Mouse (Mus musculus) kidney, adult 2 months (tissue): ENCODE data around the gene Pfn3. TPM values are rescaled to one million over a fixed set of nuclear protein-coding genes. Genes with fewer than 3 reads are reported as not detected.
"Not testable (repeated sequence)": the region's sequence is repeated elsewhere in the genome, so short reads cannot be mapped to it uniquely, and the experiment has no call there.

Experiments used
- DNase-seq: peaks from one replicate; pipeline ENCODE4 v3.0.0; 2021
- H3K27ac ChIP-seq: fragments of 200-500 bp; 2 replicates; pipeline ENCODE4 v1.5.1; 2012; ENCODE audit warnings: low read depth, low read length, control low read depth, inconsistent platforms; ENCODE audit not compliant: insufficient read depth
- H3K27me3 ChIP-seq: fragments of 200-500 bp; replicated peaks from 2 replicates; pipeline ENCODE4 v1.6.1; 2012; ENCODE audit warnings: mild to moderate bottlenecking, moderate library complexity, low read length, inconsistent platforms; ENCODE audit not compliant: control insufficient read depth, insufficient read depth
- H3K36me3 ChIP-seq: fragments of 200-500 bp; 2 replicates; pipeline ENCODE4 v1.6.1; 2012; ENCODE audit warnings: mild to moderate bottlenecking, moderate library complexity, low read length, inconsistent platforms; ENCODE audit not compliant: control insufficient read depth, insufficient read depth
- H3K4me1 ChIP-seq: fragments of 200-500 bp; 2 replicates; pipeline ENCODE4 v1.6.1; 2011; ENCODE audit warnings: low read length; ENCODE audit not compliant: control insufficient read depth, insufficient read depth
- H3K4me3 ChIP-seq: fragments of 200-500 bp; 2 replicates; pipeline ENCODE4 v1.5.1; 2011; ENCODE audit warnings: mild to moderate bottlenecking, low read depth, low read length, control low read depth; ENCODE audit not compliant: insufficient read depth
- CTCF ChIP-seq: fragments of 200-500 bp; conservative IDR thresholded peaks from 2 replicates; pipeline ENCODE4 v1.5.1; 2011; ENCODE audit warnings: low read depth, mild to moderate bottlenecking, control low read depth, low read length, moderate library complexity, mixed read lengths; ENCODE audit not compliant: insufficient read depth, insufficient read length
- POLR2A ChIP-seq: fragments of 200-500 bp; IDR thresholded peaks from one replicate; pipeline ENCODE4 v1.6.1; 2011; ENCODE audit warnings: low read depth, low read length, control low read depth
- WGBS: fragments of 180-500 bp; shearing (Covaris S2); methylation state at CpG from one replicate; pipeline ENCODE4 v1.1.7; 2018; 5-methylcytosine and 5-hydroxymethylcytosine counted together
- polyA plus RNA-seq: library from polyadenylated mRNA; depleted of rRNA; stranded (reverse); fragments of >200 nt; gene quantifications from 2 replicates; pipeline ENCODE4 v1.2.3, GENCODE M21; 2012

Gene Pfn3
- polyA plus RNA-seq, 1 experiment, result not detected

DNA sequence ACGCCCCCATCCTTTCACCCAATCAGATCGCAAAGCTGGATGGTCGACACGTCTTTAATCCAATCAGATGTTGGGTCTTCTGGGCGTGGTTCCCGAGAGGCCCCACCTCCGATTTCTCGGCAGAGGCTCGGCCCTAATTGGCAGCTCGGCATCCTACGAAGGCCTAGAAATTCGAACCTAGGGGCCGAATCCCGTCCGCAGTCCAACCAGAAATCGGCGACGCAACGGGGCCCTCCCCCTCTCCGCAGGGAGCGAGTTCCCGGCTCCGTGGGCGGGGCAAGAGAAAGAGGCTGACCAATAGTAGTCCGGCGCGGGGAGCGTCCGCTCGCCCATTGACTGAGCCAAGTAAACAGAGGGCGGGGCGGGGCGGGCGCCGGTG, 29.9 kb upstream of the Pfn3 start, which contains the start of gene Grk6:
Grk6 (plus strand) TSS at position 136 of the 379 bp plus-strand sequence.
- Histone ChIP-seq H3K36me3 (no peaks in the 10 kb centered on the region), H3K4me3 (peak within 1 kb of the TSS; percentile 90), H3K4me1 (peaks cover 5% of the 10 kb centered on the region; the same call in 1 of the 2 replicates), H3K27ac (peak within 1 kb of the TSS; percentile 90), H3K27me3 (no peaks in the 10 kb centered on the region)
- TF ChIP-seq POLR2A, result no peak
- TF ChIP-seq CTCF, result no peak
- WGBS, result under 1% methylated on average over 35 of the region's 35 CpGs
- DNase-seq, result peak; percentile 100

DNA sequence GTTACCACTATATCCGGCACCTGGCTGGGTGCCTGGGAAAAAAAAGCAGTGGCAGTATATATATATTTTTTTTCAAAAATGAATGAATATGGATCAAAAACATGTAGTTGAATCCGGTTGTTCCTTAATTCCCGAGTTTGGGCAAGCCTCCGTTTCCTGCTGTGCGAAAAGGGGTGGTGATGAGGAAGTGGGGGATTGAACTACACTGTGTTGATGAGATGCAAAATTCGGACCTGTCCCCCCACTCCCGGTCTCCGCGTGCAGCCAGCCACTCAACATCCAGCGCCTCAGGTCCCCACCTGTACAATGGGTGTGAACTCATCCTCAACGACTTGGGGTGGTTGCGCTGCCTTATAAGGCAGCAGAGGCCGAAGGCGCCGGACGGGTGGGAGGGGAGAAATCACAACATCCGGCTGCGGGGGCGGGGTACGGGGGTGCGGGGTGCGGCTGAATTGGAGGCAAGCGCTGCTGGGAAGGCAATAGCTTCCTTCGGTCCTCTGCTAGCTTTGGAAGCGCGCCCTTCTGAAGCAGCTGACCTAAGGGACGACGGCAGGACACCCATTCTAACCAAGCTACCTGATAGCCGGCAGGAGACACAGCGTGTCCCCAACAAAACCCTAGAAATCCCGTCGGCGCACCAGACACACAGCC, 29.4 kb upstream of the Pfn3 start:
- no peaks in the 10 kb centered on the region for H3K36me3 ChIP-seq
- H3K27me3 ChIP-seq, result no peaks in the 10 kb centered on the region
- H3K4me1 ChIP-seq, result peaks cover 5% of the 10 kb centered on the region; the same call in 1 of the 2 replicates
- H3K4me3 ChIP-seq, result peak overlapping the region; percentile 68
- no peak for DNase-seq
- TF ChIP-seq CTCF (no peak), POLR2A (peak; percentile 9)
- H3K27ac ChIP-seq, result peak overlapping the region; percentile 90
- WGBS, result 1% methylated on average over 33 of the region's 33 CpGs

DNA sequence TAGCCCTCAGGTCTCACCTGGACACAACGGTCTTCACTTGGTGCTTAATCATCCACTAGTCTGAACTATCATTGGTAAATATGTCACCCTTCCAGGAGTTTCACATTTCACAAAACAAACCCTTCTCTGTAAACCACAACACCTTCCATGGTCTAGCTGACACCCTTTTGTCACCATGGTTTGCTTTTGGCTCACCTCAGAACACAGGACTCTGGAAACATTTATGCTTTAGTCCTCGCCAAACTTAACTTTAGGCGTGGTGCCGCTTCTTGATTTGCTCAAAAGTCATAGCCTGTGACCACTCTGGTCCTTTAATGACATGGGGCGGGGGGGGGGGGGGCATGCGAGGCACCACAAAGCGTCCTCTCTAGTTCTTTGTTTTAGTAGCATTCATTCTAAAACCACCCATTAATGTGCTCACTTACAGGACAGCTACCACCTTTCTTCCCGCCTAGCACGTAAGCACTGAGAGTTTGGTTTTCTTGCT, 28.8 kb upstream of the Pfn3 start:
- no peaks in the 10 kb centered on the region for H3K36me3 ChIP-seq
- TF ChIP-seq CTCF (no peak), POLR2A (no peak)
- H3K27me3 ChIP-seq, result no peaks in the 10 kb centered on the region
- H3K27ac ChIP-seq, result peak overlapping the region; percentile 90; the same call in 1 of the 2 replicates
- WGBS, result 22% methylated on average over 9 of the region's 9 CpGs
- peaks cover 5% of the 10 kb centered on the region; the same call in 1 of the 2 replicates for H3K4me1 ChIP-seq
- H3K4me3 ChIP-seq, result peak overlapping the region; percentile 68
- no peak for DNase-seq

DNA sequence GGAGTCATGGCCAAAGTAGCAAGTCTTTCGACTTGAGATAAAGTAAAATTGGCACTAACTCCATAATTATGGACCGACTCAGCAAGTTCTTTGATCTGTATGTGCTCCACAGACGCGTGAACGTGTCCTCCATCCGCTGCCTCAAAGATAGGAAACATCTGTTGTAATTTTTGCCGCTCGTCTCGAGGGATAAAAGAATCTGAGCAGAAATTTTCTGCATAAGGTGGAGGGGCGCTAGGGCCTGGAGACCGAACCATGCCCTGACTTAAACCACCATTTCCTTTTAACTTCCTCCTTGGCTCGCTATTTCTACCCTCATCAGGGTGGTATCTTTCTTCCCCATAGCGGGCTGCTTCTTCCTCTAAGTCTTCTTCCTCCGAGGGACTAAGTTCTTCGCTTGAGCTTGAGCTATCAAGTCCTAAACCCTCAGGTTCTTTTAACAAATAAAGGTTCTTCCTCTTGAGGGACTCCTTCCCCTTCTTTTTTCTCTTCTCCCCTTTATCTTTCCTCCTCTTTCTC, 22.1 kb upstream of the Pfn3 start:
- not testable (repeated sequence) for H3K27me3 ChIP-seq, DNase-seq, H3K4me1 ChIP-seq, H3K4me3 ChIP-seq, H3K36me3 ChIP-seq, H3K27ac ChIP-seq
- WGBS, result 82% methylated on average over 15 of the region's 15 CpGs

DNA sequence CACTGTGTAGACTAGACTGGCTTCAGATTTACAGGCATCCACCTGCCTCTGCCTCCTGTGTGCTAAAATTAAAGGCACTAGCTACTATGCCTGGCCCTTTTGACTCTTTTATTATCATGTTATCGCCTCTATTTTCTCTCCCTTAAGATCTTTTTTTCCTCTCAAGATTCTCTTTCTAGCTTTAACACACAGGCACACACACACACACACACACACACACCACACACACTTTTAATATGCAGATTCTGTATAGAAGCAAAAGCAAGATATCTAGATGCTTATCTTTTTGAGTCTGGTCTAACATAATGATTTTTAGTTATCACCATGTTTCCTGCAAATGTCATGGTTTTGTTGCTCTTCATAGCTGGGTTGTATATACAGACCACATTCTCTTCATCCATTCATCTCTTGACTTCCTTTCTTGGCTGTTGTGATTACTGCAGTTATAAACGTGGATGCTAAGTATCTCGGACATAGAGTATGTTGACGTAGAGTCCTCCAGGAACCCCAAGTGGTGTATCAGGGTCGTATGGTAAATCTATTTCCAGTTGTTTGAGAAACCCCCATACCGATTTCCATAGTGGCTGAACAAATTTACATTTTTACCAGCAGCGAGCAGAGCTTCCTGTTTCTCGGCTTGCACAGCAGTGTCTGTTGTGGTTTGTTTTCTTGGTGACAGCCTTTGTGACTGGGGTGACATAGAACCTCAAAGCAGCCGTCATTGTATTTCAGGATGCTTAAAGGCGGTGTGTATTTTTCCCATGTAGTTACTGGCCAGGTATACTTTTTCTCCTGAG, 17.1 kb upstream of the Pfn3 start:
- H3K36me3 ChIP-seq, result no peaks in the 10 kb centered on the region
- no peak for TF ChIP-seq POLR2A
- TF ChIP-seq CTCF, result no peak
- H3K27ac ChIP-seq, result no peak overlapping the region
- DNase-seq, result no peak
- H3K4me1 ChIP-seq, result no peaks in the 10 kb centered on the region
- 72% methylated on average over 10 of the region's 10 CpGs for WGBS
- H3K27me3 ChIP-seq, result no peaks in the 10 kb centered on the region
- H3K4me3 ChIP-seq, result no peak overlapping the region

DNA sequence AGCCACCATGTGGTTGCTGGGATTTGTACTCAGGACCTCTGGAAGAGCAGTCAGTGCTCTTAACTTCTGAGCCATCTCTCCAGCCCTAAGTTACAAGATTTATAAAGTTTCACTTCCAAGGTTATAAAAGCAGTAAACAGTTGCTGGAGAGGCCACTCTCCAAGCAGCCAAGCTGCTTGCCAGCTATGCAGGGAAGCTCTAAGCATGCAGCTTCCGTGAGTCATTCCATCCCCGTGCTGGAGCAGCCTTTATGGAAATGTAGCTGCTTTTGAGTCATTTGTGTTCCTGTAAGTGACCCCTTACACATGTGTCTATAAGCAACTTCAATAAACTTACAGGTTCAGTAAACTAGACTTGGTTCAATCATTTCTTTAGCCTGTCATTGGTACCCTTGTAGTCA, 15.5 kb upstream of the Pfn3 start:
- H3K27ac ChIP-seq, result no peak overlapping the region
- no peak for TF ChIP-seq CTCF
- no peak for TF ChIP-seq POLR2A
- WGBS, result 77% methylated on average over 2 of the region's 2 CpGs
- no peak overlapping the region for H3K4me3 ChIP-seq
- no peaks in the 10 kb centered on the region for H3K27me3 ChIP-seq
- DNase-seq, result no peak
- no peaks in the 10 kb centered on the region for H3K36me3 ChIP-seq
- H3K4me1 ChIP-seq, result no peaks in the 10 kb centered on the region

DNA sequence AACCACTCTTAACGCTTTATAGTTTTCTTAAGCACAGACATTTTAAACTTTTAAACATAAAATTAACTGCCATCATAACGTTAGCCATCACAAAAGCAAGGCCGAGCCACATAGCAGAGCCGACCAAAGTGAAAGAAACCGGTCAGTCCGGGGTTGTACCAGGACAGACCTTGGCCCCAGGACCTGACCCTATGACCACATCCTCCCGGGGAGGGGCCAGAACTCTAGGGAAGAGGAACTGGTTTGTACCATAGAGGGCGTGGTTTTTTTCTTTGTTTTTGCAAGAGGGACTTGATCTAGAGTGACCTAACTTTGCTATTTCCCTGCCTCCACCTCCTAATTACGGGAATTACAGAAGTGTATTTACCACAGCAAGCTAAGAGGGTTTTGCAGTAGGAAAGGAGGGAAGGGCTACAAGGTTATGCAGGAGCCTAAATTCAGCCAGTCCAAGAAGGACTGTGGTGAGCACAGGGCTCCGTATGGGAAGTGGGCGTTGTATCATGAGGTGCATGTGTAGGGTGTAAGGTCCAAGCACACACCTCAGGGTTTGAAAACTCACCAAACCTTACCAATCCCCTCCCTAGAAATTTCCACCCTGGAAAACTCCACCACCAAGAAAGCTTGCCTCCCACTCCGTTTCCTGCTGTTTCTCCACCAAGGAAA, 14.3 kb upstream of the Pfn3 start:
- 44% methylated on average over 12 of the region's 12 CpGs for WGBS
- DNase-seq, result peak; percentile 86
- Histone ChIP-seq H3K27me3 (no peaks in the 10 kb centered on the region), H3K4me1 (no peaks in the 10 kb centered on the region), H3K36me3 (no peaks in the 10 kb centered on the region), H3K4me3 (no peak overlapping the region), H3K27ac (peak overlapping the region; percentile 75)
- TF ChIP-seq CTCF (no peak), POLR2A (no peak)
